Mouse (Mus musculus): ENCODE measurements around the gene Mfap5. TPM values are rescaled to one million over a fixed set of nuclear protein-coding genes. Genes with fewer than 3 reads are reported as not detected.

Gene Mfap5
- total and polyA plus RNA-seq, 3 experiments: 20.5 to 113 (median 22.4) TPM

GRCm38 (mm10) chr6:122561005-122561404 is 55.4 kb downstream of the Mfap5 start:
- Histone ChIP-seq H3K4me3 (no peak overlapping the region), H3K9ac (ENCODE audit: low read depth, low read length) (no peak overlapping the region), H3K4me1 (ENCODE audit: control insufficient read depth, insufficient read depth, low read length) (0 out of 2 replicates have a peak, but pooled peaks cover 1% of the 10 kb centered on the region), H3K27me3 (ENCODE audit: control insufficient read depth, insufficient read depth, low read length) (no peaks in the 10 kb centered on the region), H3K27ac (no peak overlapping the region), H3K36me3 (ENCODE audit: control insufficient read depth, insufficient read depth, low read length) (no peaks in the 10 kb centered on the region), H3K79me2 (replicated peaks; ENCODE audit: control insufficient read depth, insufficient read depth, low read length) (no peaks in the 10 kb centered on the region)
- TF ChIP-seq POLR2A (IDR thresholded peaks at IDR 0.05; ENCODE audit: insufficient read depth, low read depth, low read length) (no peak), CTCF (IDR thresholded peaks at IDR 0.05) (no peak), EP300 (IDR thresholded peaks at IDR 0.05; ENCODE audit: insufficient read depth, low read depth, low read length) (no peak)
- no peak for DNase-seq
- WGBS: 75% methylated on average over 20 of the region's 20 CpGs
- intact Hi-C loops (cut with DNase I): loop anchor here (2.0 to 5.0 kb wide), 2 partner anchors 64 to 224 kb away; no protein-coding TSS in a partner anchor

- peak; percentile 97 for TF ChIP-seq CTCF (IDR thresholded peaks at IDR 0.05)
- no peak for TF ChIP-seq POLR2A (IDR thresholded peaks at IDR 0.05; ENCODE audit: insufficient read depth, low read depth, low read length)
- 0 out of 2 replicates have a peak, but pooled peaks have one; percentile 42 for TF ChIP-seq EP300 (IDR thresholded peaks at IDR 0.05; ENCODE audit: insufficient read depth, low read depth, low read length)
- Histone ChIP-seq H3K4me3 (no peak overlapping the region), H3K9ac (ENCODE audit: low read depth, low read length) (no peak overlapping the region), H3K36me3 (ENCODE audit: control insufficient read depth, insufficient read depth, low read length) (no peaks in the 10 kb centered on the region), H3K4me1 (ENCODE audit: control insufficient read depth, insufficient read depth, low read length) (no peaks in the 10 kb centered on the region), H3K27me3 (ENCODE audit: control insufficient read depth, insufficient read depth, low read length) (no peaks in the 10 kb centered on the region), H3K27ac (no peak overlapping the region), H3K79me2 (replicated peaks; ENCODE audit: control insufficient read depth, insufficient read depth, low read length) (no peaks in the 10 kb centered on the region)
- 2% methylated on average over 6 of the region's 6 CpGs for WGBS
- intact Hi-C loops (cut with DNase I): loop anchor here (1.0 to 5.0 kb wide), 2 partner anchors 160 to 225 kb away; no protein-coding TSS in a partner anchor
- DNase-seq: peak; percentile 38 to 58
Measured at GRCm38 (mm10) chr6:122562463-122562862, 56.8 kb downstream of the Mfap5 start.

- H3K4me1 ChIP-seq (ENCODE audit: control insufficient read depth, insufficient read depth, low read length): no peaks in the 10 kb centered on the region
- no peaks in the 10 kb centered on the region for H3K79me2 ChIP-seq (replicated peaks; ENCODE audit: control insufficient read depth, insufficient read depth, low read length)
- WGBS: 75% methylated on average over 9 of the region's 9 CpGs
- no peak overlapping the region for H3K4me3 ChIP-seq
- no peak overlapping the region for H3K9ac ChIP-seq (ENCODE audit: low read depth, low read length)
- DNase-seq: no peak
- H3K27me3 ChIP-seq (ENCODE audit: control insufficient read depth, insufficient read depth, low read length): no peaks in the 10 kb centered on the region
- no peak overlapping the region for H3K27ac ChIP-seq
- no peak for TF ChIP-seq POLR2A (IDR thresholded peaks at IDR 0.05; ENCODE audit: insufficient read depth, low read depth, low read length)
- TF ChIP-seq EP300 (IDR thresholded peaks at IDR 0.05; ENCODE audit: insufficient read depth, low read depth, low read length): no peak
- intact Hi-C loops (cut with DNase I): no loop called here
- H3K36me3 ChIP-seq (ENCODE audit: control insufficient read depth, insufficient read depth, low read length): no peaks in the 10 kb centered on the region
Measured at GRCm38 (mm10) chr6:122565070-122565784, 59.6 kb downstream of the Mfap5 start.

GRCm38 (mm10) chr6:122569113-122569512 is 63.5 kb downstream of the Mfap5 start:
- intact Hi-C loops (cut with DNase I): no loop called here
- H3K27me3 ChIP-seq (ENCODE audit: control insufficient read depth, insufficient read depth, low read length): 0 out of 2 replicates have a peak, but pooled peaks cover 2% of the 10 kb centered on the region
- H3K27ac ChIP-seq: no peak overlapping the region
- no peak for DNase-seq
- TF ChIP-seq CTCF (IDR thresholded peaks at IDR 0.05) (no peak), POLR2A (IDR thresholded peaks at IDR 0.05; ENCODE audit: insufficient read depth, low read depth, low read length) (no peak), EP300 (IDR thresholded peaks at IDR 0.05; ENCODE audit: insufficient read depth, low read depth, low read length) (no peak)
- 59% methylated on average over 5 of the region's 5 CpGs for WGBS
- no peaks in the 10 kb centered on the region for H3K79me2 ChIP-seq (replicated peaks; ENCODE audit: control insufficient read depth, insufficient read depth, low read length)
- H3K36me3 ChIP-seq (ENCODE audit: control insufficient read depth, insufficient read depth, low read length): no peaks in the 10 kb centered on the region
- no peak overlapping the region for H3K4me3 ChIP-seq
- no peak overlapping the region for H3K9ac ChIP-seq (ENCODE audit: low read depth, low read length)
- H3K4me1 ChIP-seq (ENCODE audit: control insufficient read depth, insufficient read depth, low read length): no peaks in the 10 kb centered on the region; the same call in 1 of the 2 replicates

GRCm38 (mm10) chr6:122569762-122570161 is 64.1 kb downstream of the Mfap5 start:
- 0 out of 2 replicates have a peak, but pooled peaks cover 2% of the 10 kb centered on the region for H3K27me3 ChIP-seq (ENCODE audit: control insufficient read depth, insufficient read depth, low read length)
- no peak overlapping the region for H3K9ac ChIP-seq (ENCODE audit: low read depth, low read length)
- H3K4me3 ChIP-seq: no peak overlapping the region
- no peak for DNase-seq
- TF ChIP-seq CTCF (IDR thresholded peaks at IDR 0.05) (no peak), POLR2A (IDR thresholded peaks at IDR 0.05; ENCODE audit: insufficient read depth, low read depth, low read length) (no peak), EP300 (IDR thresholded peaks at IDR 0.05; ENCODE audit: insufficient read depth, low read depth, low read length) (no peak)
- 69% methylated on average over 1 of the region's 1 CpGs for WGBS
- no peaks in the 10 kb centered on the region for H3K36me3 ChIP-seq (ENCODE audit: control insufficient read depth, insufficient read depth, low read length)
- intact Hi-C loops (cut with DNase I): no loop called here
- H3K4me1 ChIP-seq (ENCODE audit: control insufficient read depth, insufficient read depth, low read length): no peaks in the 10 kb centered on the region; the same call in 1 of the 2 replicates
- H3K79me2 ChIP-seq (replicated peaks; ENCODE audit: control insufficient read depth, insufficient read depth, low read length): no peaks in the 10 kb centered on the region
- no peak overlapping the region for H3K27ac ChIP-seq

Data from heart, adult 2 months (tissue).